16 mouse cellular contexts compared by ENCODE assay signal in the genomic region with DNA sequence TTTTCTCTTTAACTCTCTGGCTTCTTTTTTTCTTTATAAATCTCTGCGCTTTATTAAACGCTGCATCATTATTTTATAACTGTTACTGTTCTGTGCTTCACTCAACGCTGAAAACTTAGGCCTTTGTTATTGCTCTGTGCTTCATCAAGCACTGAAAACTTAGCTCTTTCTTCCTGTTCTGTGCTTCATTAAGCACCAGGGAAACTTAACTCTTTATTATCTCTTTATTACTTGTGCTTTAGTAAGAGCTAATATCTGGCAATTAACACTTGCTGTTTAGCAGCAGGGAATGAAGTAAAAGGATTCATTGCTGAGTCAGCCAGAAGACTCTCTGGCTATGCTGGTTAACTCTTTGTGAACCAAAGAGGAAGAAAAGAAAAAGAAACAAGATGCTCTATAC. TPM values are rescaled to one million over a fixed set of nuclear protein-coding genes. Genes with fewer than 3 reads are reported as not detected.
A peak's percentile ranks its signal among the peaks of the same experiment; 100 is the strongest.
DNase-seq lines count a peak whose midpoint lies in the region; ATAC-seq and TF ChIP-seq lines count a peak whose summit lies in the region.
"Had no signal": no experiment of that assay in that cellular context is flagged by ENCODE, and none has a peak within 500 bp of the region (broad histone marks: within the 10 kb centered on the region; RNA-seq: fewer than 3 reads in every experiment).

No protein-coding gene starts in this region.

- TF ChIP-seq CTCF in brain, embryonic 14.5 days (IDR thresholded peaks at IDR 0.05; ENCODE audit: borderline replicate concordance, extremely low read depth, insufficient read depth, insufficient read length), result no peak
- no peak for TF ChIP-seq CTCF in gastrocnemius, adult 2 months (IDR thresholded peaks at IDR 0.05)

- H3K9ac ChIP-seq in kidney, embryonic 15.5 days, result no peak overlapping the region
- H3K9ac ChIP-seq in forebrain, embryonic 14.5 days (ENCODE audit: low read length), result no peak overlapping the region
- H3K9ac ChIP-seq in neural tube, embryonic 13.5 days, result no peak overlapping the region

- no peak for DNase-seq in kidney, adult 18-20 months
- DNase-seq in brain, embryonic 14.5 days (ENCODE audit: low read depth), result peak; percentile 60
- peak; percentile 62 for DNase-seq in forebrain, embryonic 14.5 days (ENCODE audit: low spot score)
- no peak for DNase-seq in adrenal gland, postnatal 10 days
- no peak for DNase-seq in gastrocnemius, adult 2 months
- DNase-seq in cerebellum, adult 8-10 months, result no peak
- DNase-seq: cerebellum, adult 18-20 months; thymus, postnatal 4 days had no signal

- H3K36me3 ChIP-seq in kidney, embryonic 15.5 days, result no peaks in the 10 kb centered on the region
- no peaks in the 10 kb centered on the region for H3K36me3 ChIP-seq in forebrain, embryonic 14.5 days (ENCODE audit: control insufficient read depth, insufficient read depth, low read length)
- H3K36me3 ChIP-seq in neural tube, embryonic 13.5 days, result no peaks in the 10 kb centered on the region

- H3K4me1 ChIP-seq in kidney, embryonic 15.5 days, result peaks cover 10% of the 10 kb centered on the region
- no peaks in the 10 kb centered on the region for H3K4me1 ChIP-seq in forebrain, embryonic 14.5 days (ENCODE audit: control insufficient read depth, insufficient read depth, low read length)
- peaks cover 18% of the 10 kb centered on the region for H3K4me1 ChIP-seq in neural tube, embryonic 13.5 days (replicated peaks)

- H3K4me2 ChIP-seq in kidney, embryonic 15.5 days, result peak overlapping the region; percentile 31; the same call in 1 of the 2 replicates
- H3K4me2 ChIP-seq in forebrain, embryonic 14.5 days (ENCODE audit: low read length), result no peak overlapping the region
- H3K4me2 ChIP-seq in neural tube, embryonic 13.5 days, result no peak overlapping the region
- H3K4me2 ChIP-seq: liver, embryonic 11.5 days had no signal

- WGBS in kidney, embryonic 15.5 days, result 21% methylated on average over 3 of the region's 3 CpGs
- 5% methylated on average over 3 of the region's 3 CpGs for WGBS in forebrain, embryonic 14.5 days
- WGBS in neural tube, embryonic 13.5 days, result 15% methylated on average over 3 of the region's 3 CpGs

- H3K27ac ChIP-seq in kidney, embryonic 15.5 days, result peak overlapping the region; percentile 79
- H3K27ac ChIP-seq in forebrain, embryonic 14.5 days (ENCODE audit: low read depth, low read length), result no peak overlapping the region
- H3K27ac ChIP-seq in neural tube, embryonic 13.5 days (replicated peaks), result 0 out of 2 replicates have a peak overlapping the region, but pooled peaks have one; percentile 14
- no peak overlapping the region for H3K27ac ChIP-seq in gastrocnemius, adult 2 months

- intact Hi-C loops in gastrocnemius, adult 2 months (cut with DNase I), result no loop called here

- no peaks in the 10 kb centered on the region for H3K9me3 ChIP-seq in kidney, embryonic 15.5 days (replicated peaks)
- H3K9me3 ChIP-seq in forebrain, embryonic 14.5 days (replicated peaks; ENCODE audit: control insufficient read depth, low read length), result no peaks in the 10 kb centered on the region
- no peaks in the 10 kb centered on the region for H3K9me3 ChIP-seq in neural tube, embryonic 13.5 days

- H3K27me3 ChIP-seq in kidney, embryonic 15.5 days, result no peaks in the 10 kb centered on the region
- no peaks in the 10 kb centered on the region for H3K27me3 ChIP-seq in forebrain, embryonic 14.5 days (replicated peaks; ENCODE audit: control insufficient read depth, insufficient read depth, low read length)
- no peaks in the 10 kb centered on the region for H3K27me3 ChIP-seq in neural tube, embryonic 13.5 days

- TF ChIP-seq POLR2A in brain, embryonic 14.5 days (IDR thresholded peaks at IDR 0.05; ENCODE audit: borderline replicate concordance, extremely low read depth, insufficient read depth, insufficient read length, poor library complexity, severe bottlenecking), result no peak

- no peak overlapping the region for H3K4me3 ChIP-seq in kidney, embryonic 15.5 days (replicated peaks)
- no peak overlapping the region for H3K4me3 ChIP-seq in forebrain, embryonic 14.5 days (ENCODE audit: low read depth, low read length)
- no peak overlapping the region for H3K4me3 ChIP-seq in neural tube, embryonic 13.5 days
- no peak overlapping the region for H3K4me3 ChIP-seq in gastrocnemius, adult 2 months

- peak; percentile 69 for ATAC-seq in kidney, embryonic 15.5 days (replicated peaks; ENCODE audit: low FRiP score)
- peak; percentile 57; the same call in 1 of the 2 replicates for ATAC-seq in forebrain, embryonic 14.5 days
- peak; percentile 71 for ATAC-seq in neural tube, embryonic 13.5 days (ENCODE audit: low read depth)
- ATAC-seq: activated CD4-positive, CD25-positive, alpha-beta regulatory T cell, adult 4 months; intestine, embryonic 16.5 days had no signal

RNA-seq across cellular contexts. Expression of a gene that starts 8.3 kb away (rescaled TPM):
- polyA plus RNA-seq in kidney, embryonic 15.5 days (2015; fragmentation: Nextera tagmentation; extraction: Ambion mirVana), result 7.5 and 7.6 TPM in 2 replicates
- polyA plus RNA-seq in brain, embryonic 14.5 days (2012; rRNA removed), result 1.8 and 2.4 TPM in 2 replicates
- 7.0 and 8.3 TPM in 2 replicates for polyA plus RNA-seq in forebrain, embryonic 14.5 days (2014; fragmentation: Nextera tagmentation; extraction: Ambion mirVana)
- polyA plus RNA-seq in neural tube, embryonic 13.5 days (2015; fragmentation: Nextera tagmentation; extraction: Ambion mirVana), result 5.8 and 6.2 TPM in 2 replicates
- 1 to 10 TPM; 3.1 to 3.2 TPM for total RNA-seq in adrenal gland, postnatal 10 days (2021)
- total RNA-seq in gastrocnemius, adult 2 months (2021), result 1 to 10 TPM; 2.6 to 3.7 TPM

RNA-seq across cellular contexts. Expression of a gene that starts 17.2 kb away (rescaled TPM):
- 66.3 and 70.9 TPM in 2 replicates for polyA plus RNA-seq in kidney, embryonic 15.5 days (2015; fragmentation: Nextera tagmentation; extraction: Ambion mirVana)
- 38.5 and 60.1 TPM in 2 replicates for polyA plus RNA-seq in brain, embryonic 14.5 days (2012; rRNA removed)
- polyA plus RNA-seq in forebrain, embryonic 14.5 days (2014; fragmentation: Nextera tagmentation; extraction: Ambion mirVana), result 92.6 and 92.8 TPM in 2 replicates
- polyA plus RNA-seq in neural tube, embryonic 13.5 days (2015; fragmentation: Nextera tagmentation; extraction: Ambion mirVana), result 113 and 154 TPM in 2 replicates
- total RNA-seq in adrenal gland, postnatal 10 days (2021), result 100 to 1,000 TPM; 516 to 626 TPM
- total RNA-seq in gastrocnemius, adult 2 months (2021), result 100 to 1,000 TPM; 186 to 274 TPM

RNA-seq across cellular contexts. Expression of a gene that starts 18.5 kb away (rescaled TPM):
- not detected in 2 replicates for polyA plus RNA-seq in kidney, embryonic 15.5 days (2015; fragmentation: Nextera tagmentation; extraction: Ambion mirVana)
- polyA plus RNA-seq in brain, embryonic 14.5 days (2012; rRNA removed), result 0.11 TPM in 1 of 2 replicates, not detected in the other
- not detected in 2 replicates for polyA plus RNA-seq in forebrain, embryonic 14.5 days (2014; fragmentation: Nextera tagmentation; extraction: Ambion mirVana)
- polyA plus RNA-seq in neural tube, embryonic 13.5 days (2015; fragmentation: Nextera tagmentation; extraction: Ambion mirVana), result not detected in 2 replicates
- 1 to 10 TPM; 1.3 to 6.5 TPM for total RNA-seq in adrenal gland, postnatal 10 days (2021)
- 100 to 1,000 TPM in 1 of 2 experiments, 10 to 100 TPM in 1; 91.6 to 105 TPM for total RNA-seq in gastrocnemius, adult 2 months (2021)
- total RNA-seq: megakaryocyte, adult 5-6 weeks had no signal
- polyA plus RNA-seq: activated CD4-positive, CD25-positive, alpha-beta regulatory T cell, adult 4 months; intestine, embryonic 16.5 days; liver, embryonic 11.5 days; lung, embryonic 16.5 days; stomach, embryonic 14.5 days had no signal

RNA-seq across cellular contexts. Expression of a gene that starts 32.2 kb away (rescaled TPM):
- 60.7 and 61.7 TPM in 2 replicates for polyA plus RNA-seq in kidney, embryonic 15.5 days (2015; fragmentation: Nextera tagmentation; extraction: Ambion mirVana)
- polyA plus RNA-seq in brain, embryonic 14.5 days (2012; rRNA removed), result 14.7 and 19.8 TPM in 2 replicates
- polyA plus RNA-seq in forebrain, embryonic 14.5 days (2014; fragmentation: Nextera tagmentation; extraction: Ambion mirVana), result 37.4 and 47.2 TPM in 2 replicates
- 49.5 and 50.1 TPM in 2 replicates for polyA plus RNA-seq in neural tube, embryonic 13.5 days (2015; fragmentation: Nextera tagmentation; extraction: Ambion mirVana)
- 10 to 100 TPM; 46.7 to 48.4 TPM for total RNA-seq in adrenal gland, postnatal 10 days (2021)
- 10 to 100 TPM; 51.5 to 61.4 TPM for total RNA-seq in gastrocnemius, adult 2 months (2021)

RNA-seq across cellular contexts. Expression of a gene that starts 32.2 kb away (rescaled TPM):
- 308 and 323 TPM in 2 replicates for polyA plus RNA-seq in kidney, embryonic 15.5 days (2015; fragmentation: Nextera tagmentation; extraction: Ambion mirVana)
- 127 and 146 TPM in 2 replicates for polyA plus RNA-seq in brain, embryonic 14.5 days (2012; rRNA removed)
- 167 and 188 TPM in 2 replicates for polyA plus RNA-seq in forebrain, embryonic 14.5 days (2014; fragmentation: Nextera tagmentation; extraction: Ambion mirVana)
- 199 and 276 TPM in 2 replicates for polyA plus RNA-seq in neural tube, embryonic 13.5 days (2015; fragmentation: Nextera tagmentation; extraction: Ambion mirVana)
- 1,000 to 10,000 TPM in 1 of 2 experiments, 100 to 1,000 TPM in 1; 887 to 1,000 TPM for total RNA-seq in adrenal gland, postnatal 10 days (2021)
- total RNA-seq in gastrocnemius, adult 2 months (2021), result 100 to 1,000 TPM; 600 to 778 TPM

Comparison
In these comparisons a context has a peak if more than half of its experiments do, and no peak if none do; other contexts are left out.
1. H3K27ac ChIP-seq: peak in kidney, embryonic 15.5 days (single experiment) and neural tube, embryonic 13.5 days (single experiment); none in forebrain, embryonic 14.5 days (single experiment) and gastrocnemius, adult 2 months (single experiment).
2. DNase-seq: peak in brain, embryonic 14.5 days (single experiment) and forebrain, embryonic 14.5 days (single experiment); none in kidney, adult 18-20 months (single experiment), adrenal gland, postnatal 10 days (single experiment), gastrocnemius, adult 2 months (single experiment) and cerebellum, adult 8-10 months (single experiment).
3. Peak in every context shown above with its lines, with median percentiles within 50 percentile points of each other: ATAC-seq.